Mouse (Mus musculus) forebrain, embryonic 15.5 days (tissue): ENCODE results near the gene Agap3. TPM values are rescaled to one million over a fixed set of nuclear protein-coding genes. Genes with fewer than 3 reads are reported as not detected.

Experiments
- ATAC-seq: fragments of 200-750 bp; cut with Nextera tagmentation; replicated peaks from 2 replicates; pipeline ENCODE4 v1.8.0; 2017; ENCODE audit warnings: mild to moderate bottlenecking, moderate TSS enrichment, moderate library complexity
- H3K27ac ChIP-seq: fragments of 300-500 bp; sonication (generic); replicated peaks from 2 replicates; pipeline ENCODE4 v1.5.1; 2015; ENCODE audit warnings: mild to moderate bottlenecking, inconsistent platforms
- H3K27me3 ChIP-seq: fragments of 300-500 bp; sonication (generic); 2 replicates; pipeline ENCODE4 v1.6.1; 2015; ENCODE audit warnings: inconsistent platforms
- H3K36me3 ChIP-seq: fragments of 300-500 bp; sonication (generic); 2 replicates; pipeline ENCODE4 v1.6.1; 2015; ENCODE audit warnings: mild to moderate bottlenecking, inconsistent platforms
- H3K4me1 ChIP-seq: fragments of 300-500 bp; sonication (generic); 2 replicates; pipeline ENCODE4 v1.6.1; 2015; ENCODE audit warnings: inconsistent platforms
- H3K4me2 ChIP-seq: fragments of 300-500 bp; sonication (generic); replicated peaks from 2 replicates; pipeline ENCODE4 v1.6.1; 2015; ENCODE audit warnings: mild to moderate bottlenecking, inconsistent platforms
- H3K4me3 ChIP-seq: fragments of 300-500 bp; sonication (generic); 2 replicates; pipeline ENCODE4 v1.5.1; 2015; ENCODE audit warnings: mild to moderate bottlenecking, inconsistent platforms
- H3K9ac ChIP-seq: fragments of 300-500 bp; sonication (generic); replicated peaks from 2 replicates; pipeline ENCODE4 v1.6.1; 2015; ENCODE audit warnings: mild to moderate bottlenecking, inconsistent platforms
- H3K9me3 ChIP-seq: fragments of 300-500 bp; sonication (generic); 2 replicates; pipeline ENCODE4 v1.6.1; 2016; ENCODE audit warnings: inconsistent platforms
- WGBS: fragments of 180-500 bp; shearing (Covaris S2); methylation state at CpG from one replicate; pipeline ENCODE4 v1.1.7; 2015; ENCODE audit warnings: mixed read lengths; 5-methylcytosine and 5-hydroxymethylcytosine counted together
- polyA plus RNA-seq: library from polyadenylated mRNA; unstranded; fragments of >200 nt; fragmentation: Nextera tagmentation; extraction: Ambion mirVana; gene quantifications from 2 replicates; pipeline ENCODE4 v1.2.1, GENCODE M21; 2015

Agap3 gene
- polyA plus RNA-seq, result 76.9 and 108 TPM in 2 replicates

DNA sequence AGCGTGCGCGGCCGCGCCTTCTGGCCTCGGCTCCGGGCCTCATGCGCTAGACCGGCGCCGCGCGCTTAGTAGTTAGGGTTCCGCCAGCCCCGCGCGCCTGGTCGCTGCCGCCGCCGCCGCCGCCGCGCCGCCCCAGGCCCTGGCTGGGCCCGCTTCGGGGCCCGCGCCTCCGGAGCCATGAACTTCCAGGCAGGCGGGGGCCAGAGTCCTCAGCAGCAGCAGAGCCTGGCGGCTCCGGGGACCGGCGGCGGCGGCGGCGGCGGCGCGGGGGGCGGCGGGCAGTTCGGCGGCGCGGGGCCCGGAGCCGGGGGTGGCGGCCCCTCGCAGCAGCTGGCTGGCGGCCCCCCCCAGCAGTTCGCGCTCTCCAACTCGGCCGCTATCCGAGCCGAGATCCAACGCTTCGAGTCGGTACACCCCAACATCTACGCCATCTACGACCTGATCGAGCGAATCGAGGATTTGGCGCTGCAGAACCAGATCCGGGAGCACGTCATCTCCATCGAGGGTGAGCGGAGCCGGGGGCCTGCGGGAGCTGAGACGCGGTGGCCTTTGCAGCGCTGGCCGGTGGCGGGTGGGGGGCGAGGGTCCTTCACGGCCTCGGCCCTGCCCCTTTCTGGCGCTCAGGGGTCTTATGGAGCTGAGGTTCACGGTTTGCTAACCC, at the start of gene Agap3:
Agap3 (plus strand) TSS at position 148 of the 661 bp plus-strand sequence.
- H3K9ac ChIP-seq, result peak within 1 kb of the TSS; percentile 90
- H3K27ac ChIP-seq, result peak within 1 kb of the TSS; percentile 95
- peaks cover 55% of the 10 kb centered on the region for H3K4me1 ChIP-seq
- H3K36me3 ChIP-seq, result no peaks in the 10 kb centered on the region
- peak within 1 kb of the TSS; percentile 97 for H3K4me2 ChIP-seq
- peak; percentile 68; the same call in 1 of the 2 replicates for ATAC-seq
- 0% methylated on average over 38 of the region's 85 CpGs for WGBS
- no peaks in the 10 kb centered on the region for H3K9me3 ChIP-seq
- peak within 1 kb of the TSS; percentile 90 for H3K4me3 ChIP-seq
- H3K27me3 ChIP-seq, result peaks cover 14% of the 10 kb centered on the region; the same call in 1 of the 2 replicates

DNA sequence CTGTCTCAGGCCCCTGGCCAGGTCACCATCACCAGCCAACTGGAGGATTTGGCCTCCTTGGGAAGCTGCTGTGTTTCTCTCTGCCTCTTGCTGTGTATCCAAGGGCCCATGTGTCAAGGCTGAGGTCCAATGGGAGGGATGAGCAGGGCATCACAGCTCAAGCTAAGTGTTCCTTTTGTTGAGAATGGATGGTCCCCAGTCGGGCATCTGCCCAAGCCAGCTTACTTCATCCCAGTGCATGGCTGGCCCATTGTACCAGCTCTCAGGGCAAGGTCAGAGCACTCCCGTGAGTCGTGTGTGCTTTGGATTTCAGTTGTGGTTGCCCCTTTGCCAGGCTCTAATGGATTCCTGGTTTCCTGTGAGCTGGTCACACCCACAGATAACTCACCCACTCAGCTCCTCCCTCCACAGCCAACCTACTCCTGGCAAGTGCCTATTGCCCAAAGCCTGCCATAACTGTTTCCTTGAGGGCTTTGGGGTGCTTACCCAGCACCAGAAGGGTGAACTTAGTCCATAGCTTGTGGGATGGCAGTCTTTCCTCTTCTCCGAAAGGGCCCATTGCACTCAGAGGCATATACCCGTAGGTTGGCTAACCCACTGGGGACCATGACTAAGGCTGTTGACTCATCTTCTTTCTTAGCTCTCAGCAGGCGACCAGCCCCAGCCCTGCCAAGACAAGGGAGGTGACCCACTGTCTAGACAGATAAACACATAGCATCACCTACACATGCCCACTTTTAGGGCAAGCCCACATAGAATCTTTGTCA, 47.2 kb upstream of the Agap3 start:
- Histone ChIP-seq H3K4me1 (no peaks in the 10 kb centered on the region), H3K9ac (no peak overlapping the region), H3K27me3 (no peaks in the 10 kb centered on the region), H3K4me3 (no peak overlapping the region), H3K36me3 (peaks cover 14% of the 10 kb centered on the region), H3K27ac (no peak overlapping the region), H3K4me2 (no peak overlapping the region), H3K9me3 (no peaks in the 10 kb centered on the region)
- no peak for ATAC-seq
- 83% methylated on average over 6 of the region's 6 CpGs for WGBS

DNA sequence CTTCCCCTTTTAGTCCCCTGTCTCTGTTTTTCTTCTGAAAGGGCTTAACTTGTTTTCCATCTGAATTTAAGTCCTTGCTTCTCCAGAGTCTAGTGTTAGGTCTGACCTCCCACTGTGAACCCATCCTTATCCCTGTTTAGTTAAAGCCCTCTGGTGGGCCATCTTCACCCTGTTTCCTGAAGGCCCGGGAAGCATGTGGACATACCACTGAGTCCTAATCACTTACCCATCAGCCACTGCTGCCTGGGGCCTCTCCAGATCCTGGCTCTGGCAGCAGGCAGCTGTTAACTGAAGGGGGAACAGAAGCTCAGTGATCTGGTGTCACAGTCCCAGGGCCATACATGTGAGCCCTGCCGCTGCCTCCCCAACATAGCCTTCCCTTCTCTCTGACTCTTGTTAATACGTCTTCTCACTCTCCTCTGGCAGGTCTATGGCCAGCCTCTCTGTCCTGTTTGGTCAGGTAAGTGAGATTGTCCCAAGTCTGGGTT, 46.5 kb upstream of the Agap3 start:
- 76% methylated on average over 3 of the region's 3 CpGs for WGBS

DNA sequence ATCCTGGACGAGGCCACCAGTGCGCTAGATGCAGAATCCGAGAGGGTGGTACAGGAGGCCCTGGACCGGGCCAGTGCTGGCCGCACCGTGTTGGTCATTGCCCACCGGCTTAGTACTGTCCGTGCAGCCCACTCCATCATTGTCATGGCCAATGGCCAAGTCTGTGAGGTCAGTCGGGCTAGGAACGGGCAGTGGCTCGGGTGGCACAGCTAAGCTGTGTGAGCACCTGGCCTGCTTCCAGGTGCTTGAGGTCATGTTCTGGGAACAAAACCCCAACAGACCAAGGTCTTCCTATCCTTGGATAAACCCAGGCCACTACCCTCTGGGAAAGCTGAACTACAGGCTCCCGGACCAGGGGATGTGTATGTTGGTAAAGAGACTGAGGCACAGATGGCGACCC, 43.3 kb upstream of the Agap3 start:
- Histone ChIP-seq H3K27ac (no peak overlapping the region), H3K4me2 (no peak overlapping the region), H3K36me3 (peaks cover 8% of the 10 kb centered on the region), H3K4me1 (no peaks in the 10 kb centered on the region), H3K27me3 (no peaks in the 10 kb centered on the region), H3K9me3 (no peaks in the 10 kb centered on the region), H3K4me3 (no peak overlapping the region), H3K9ac (no peak overlapping the region)
- WGBS, result 93% methylated on average over 13 of the region's 13 CpGs
- no peak for ATAC-seq

More for the DNA sequence above, 46.5 kb upstream of the Agap3 start:
- H3K27ac ChIP-seq, result no peak overlapping the region
- no peak overlapping the region for H3K9ac ChIP-seq
- no peaks in the 10 kb centered on the region for H3K9me3 ChIP-seq
- no peak overlapping the region for H3K4me2 ChIP-seq
- H3K4me1 ChIP-seq, result no peaks in the 10 kb centered on the region
- no peak overlapping the region for H3K4me3 ChIP-seq
- peaks cover 14% of the 10 kb centered on the region for H3K36me3 ChIP-seq
- no peaks in the 10 kb centered on the region for H3K27me3 ChIP-seq
- ATAC-seq, result no peak

DNA sequence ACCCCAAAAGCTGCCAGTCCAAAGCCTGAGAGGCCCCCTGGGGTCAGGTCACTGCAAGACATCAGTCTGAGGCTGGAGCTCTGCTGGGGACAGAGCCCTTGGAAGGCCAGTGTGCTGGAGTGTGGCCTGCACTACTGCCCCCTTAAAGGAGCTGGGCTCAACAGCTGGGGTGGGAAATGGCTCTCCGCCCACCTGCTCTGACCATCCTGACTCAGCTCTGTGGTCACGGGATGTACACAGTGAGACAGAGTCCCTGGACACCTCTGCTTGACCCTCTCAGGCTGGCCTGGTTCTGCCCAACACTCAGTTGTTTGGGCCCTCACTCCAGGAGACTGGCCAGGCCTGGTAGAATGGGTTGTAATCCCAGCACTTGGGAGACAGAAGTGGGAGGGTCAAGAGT, 42.5 kb upstream of the Agap3 start:
- no peak overlapping the region for H3K9ac ChIP-seq
- peaks cover 8% of the 10 kb centered on the region for H3K36me3 ChIP-seq
- no peaks in the 10 kb centered on the region for H3K27me3 ChIP-seq
- H3K4me3 ChIP-seq, result no peak overlapping the region
- H3K4me2 ChIP-seq, result no peak overlapping the region
- 79% methylated on average over 2 of the region's 2 CpGs for WGBS
- no peak for ATAC-seq
- H3K27ac ChIP-seq, result no peak overlapping the region
- H3K4me1 ChIP-seq, result no peaks in the 10 kb centered on the region
- no peaks in the 10 kb centered on the region for H3K9me3 ChIP-seq

DNA sequence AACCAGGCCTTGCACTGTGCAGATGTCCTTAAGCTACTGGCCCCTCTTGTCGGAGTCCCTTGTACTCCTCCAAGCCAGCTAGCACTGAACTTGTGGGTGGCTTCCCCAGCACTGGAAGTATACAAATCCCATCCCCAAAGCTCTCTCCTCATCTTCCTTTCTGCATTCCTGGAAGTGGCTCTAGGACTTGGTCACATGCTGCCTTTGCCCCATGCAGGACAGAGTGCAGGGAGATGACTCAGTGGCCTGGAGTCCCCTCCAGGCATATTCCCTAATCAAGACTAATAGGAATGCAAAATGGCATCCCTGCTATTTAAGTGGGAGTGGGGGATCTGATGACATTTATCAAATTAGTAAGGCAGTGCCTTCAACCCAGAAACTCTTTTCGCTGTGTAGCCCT, 39.9 kb upstream of the Agap3 start:
- Histone ChIP-seq H3K9me3 (no peaks in the 10 kb centered on the region), H3K36me3 (peaks cover 8% of the 10 kb centered on the region; the same call in 1 of the 2 replicates), H3K4me3 (no peak overlapping the region), H3K27ac (no peak overlapping the region), H3K27me3 (no peaks in the 10 kb centered on the region), H3K4me2 (no peak overlapping the region), H3K4me1 (peaks cover 10% of the 10 kb centered on the region; the same call in 1 of the 2 replicates), H3K9ac (no peak overlapping the region)
- ATAC-seq, result no peak
- WGBS, result 93% methylated on average over 2 of the region's 2 CpGs

DNA sequence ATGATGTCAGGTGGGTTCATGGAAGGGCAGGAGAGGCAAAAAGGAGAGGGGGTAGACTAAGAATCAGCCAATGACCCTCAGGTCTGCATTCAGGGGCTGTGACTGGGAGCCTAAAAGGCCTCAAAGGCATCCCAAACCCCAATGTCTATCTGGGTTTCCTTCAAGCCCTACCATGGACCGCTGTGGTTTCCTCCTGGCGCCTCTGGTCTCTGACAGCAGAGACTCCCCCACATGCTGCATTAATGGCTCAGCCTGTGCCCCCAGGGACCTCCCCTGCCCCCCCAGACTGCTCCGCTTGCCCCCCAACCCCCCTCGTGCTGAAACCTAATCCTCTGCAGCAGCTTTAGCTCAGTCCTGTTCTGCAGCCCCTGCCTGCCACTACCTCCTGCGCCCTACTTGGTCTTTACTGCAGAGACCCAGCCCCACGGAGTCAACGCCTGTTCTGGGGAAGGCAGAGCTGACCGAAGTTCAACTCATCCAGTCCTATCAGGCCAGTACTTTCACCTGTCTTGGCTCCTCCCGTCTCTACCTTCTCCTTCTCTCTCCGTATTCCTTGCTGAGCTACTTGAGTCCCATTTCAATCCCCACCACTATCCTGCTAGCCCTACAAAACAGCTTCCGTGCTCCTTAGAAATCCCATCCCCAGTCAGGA, 38.8 kb upstream of the Agap3 start, which contains the start of gene Asic3:
Asic3 (plus strand) TSS at position 351 of the 652 bp plus-strand sequence.
- Histone ChIP-seq H3K4me3 (no peak within 1 kb of the TSS), H3K27ac (no peak within 1 kb of the TSS), H3K4me2 (no peak within 1 kb of the TSS), H3K36me3 (no peaks in the 10 kb centered on the region), H3K27me3 (no peaks in the 10 kb centered on the region), H3K9ac (no peak within 1 kb of the TSS), H3K4me1 (peaks cover 10% of the 10 kb centered on the region; the same call in 1 of the 2 replicates), H3K9me3 (no peaks in the 10 kb centered on the region)
- no peak for ATAC-seq
- WGBS, result 51% methylated on average over 11 of the region's 11 CpGs

DNA sequence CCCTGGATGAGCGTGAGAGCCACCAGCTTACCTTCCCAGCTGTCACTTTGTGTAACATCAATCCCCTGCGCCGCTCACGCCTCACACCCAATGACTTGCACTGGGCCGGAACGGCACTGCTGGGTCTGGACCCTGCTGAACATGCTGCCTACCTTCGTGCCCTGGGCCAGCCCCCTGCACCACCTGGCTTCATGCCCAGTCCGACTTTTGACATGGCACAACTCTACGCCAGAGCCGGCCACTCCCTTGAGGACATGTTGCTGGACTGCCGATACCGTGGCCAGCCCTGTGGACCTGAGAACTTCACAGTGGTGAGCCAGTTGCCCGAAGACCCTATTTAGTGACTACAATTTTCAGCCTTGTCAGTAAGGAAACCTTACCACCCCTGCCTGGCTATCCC, 38.0 kb upstream of the Agap3 start:
- no peak overlapping the region for H3K4me3 ChIP-seq
- WGBS, result 85% methylated on average over 13 of the region's 13 CpGs
- ATAC-seq, result no peak
- H3K9me3 ChIP-seq, result no peaks in the 10 kb centered on the region
- H3K27me3 ChIP-seq, result no peaks in the 10 kb centered on the region
- no peak overlapping the region for H3K9ac ChIP-seq
- peaks cover 10% of the 10 kb centered on the region; the same call in 1 of the 2 replicates for H3K4me1 ChIP-seq
- H3K4me2 ChIP-seq, result no peak overlapping the region
- H3K27ac ChIP-seq, result no peak overlapping the region
- H3K36me3 ChIP-seq, result peaks cover 3% of the 10 kb centered on the region; the same call in 1 of the 2 replicates

DNA sequence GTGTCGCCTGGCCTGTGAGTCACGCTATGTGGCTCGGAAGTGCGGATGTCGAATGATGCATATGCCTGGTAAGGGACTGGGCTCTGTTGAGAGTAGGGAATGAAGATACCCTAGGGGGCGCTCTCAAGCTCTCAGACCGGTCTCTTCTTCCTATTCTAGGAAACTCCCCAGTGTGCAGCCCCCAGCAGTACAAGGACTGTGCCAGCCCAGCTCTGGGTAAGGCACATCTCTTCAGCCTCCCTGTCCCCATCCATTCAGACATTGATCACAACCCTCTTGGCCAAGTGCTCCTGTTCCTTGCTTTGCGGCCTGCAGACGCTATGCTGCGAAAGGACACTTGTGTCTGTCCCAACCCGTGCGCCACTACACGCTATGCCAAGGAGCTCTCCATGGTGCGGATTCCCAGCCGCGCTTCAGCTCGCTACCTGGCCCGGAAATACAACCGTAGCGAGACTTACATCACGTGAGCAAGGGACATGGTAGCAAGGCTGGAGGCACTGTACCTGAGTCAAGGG, 35.7 kb upstream of the Agap3 start:
- WGBS, result 4% methylated on average over 21 of the region's 21 CpGs
- Histone ChIP-seq H3K4me1 (peaks cover 10% of the 10 kb centered on the region; the same call in 1 of the 2 replicates), H3K9me3 (no peaks in the 10 kb centered on the region), H3K4me3 (no peak overlapping the region), H3K4me2 (peak overlapping the region; percentile 14; the same call in 1 of the 2 replicates), H3K36me3 (peaks cover 23% of the 10 kb centered on the region), H3K27ac (no peak overlapping the region), H3K9ac (0 out of 2 replicates have a peak overlapping the region, but pooled peaks have one; percentile 13), H3K27me3 (no peaks in the 10 kb centered on the region)
- peak; percentile 71 for ATAC-seq

DNA sequence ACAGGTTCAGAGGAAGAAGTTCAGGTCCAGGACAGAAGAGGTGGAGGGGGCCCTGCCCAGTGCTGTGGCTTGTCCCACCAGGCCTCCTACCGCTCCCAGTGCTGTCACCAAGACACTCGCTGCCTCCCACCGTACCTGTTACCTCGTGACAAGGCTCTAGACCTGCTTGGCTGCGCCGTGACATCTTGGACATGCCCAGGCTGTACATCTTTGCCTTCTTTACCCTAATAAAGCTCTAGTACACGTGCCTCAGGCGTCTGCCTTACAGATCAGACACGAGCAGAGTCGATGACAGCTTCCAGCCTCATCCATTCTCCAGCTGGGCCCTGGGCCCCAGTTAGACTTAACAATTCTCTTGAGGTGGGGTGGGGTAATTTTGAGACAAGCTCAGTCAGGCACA, 34.4 kb upstream of the Agap3 start:
- Histone ChIP-seq H3K27ac (no peak overlapping the region), H3K9me3 (no peaks in the 10 kb centered on the region), H3K9ac (no peak overlapping the region), H3K4me3 (no peak overlapping the region), H3K4me1 (peaks cover 19% of the 10 kb centered on the region), H3K27me3 (no peaks in the 10 kb centered on the region), H3K36me3 (peaks cover 23% of the 10 kb centered on the region), H3K4me2 (no peak overlapping the region)
- WGBS, result 92% methylated on average over 10 of the region's 10 CpGs
- no peak for ATAC-seq

DNA sequence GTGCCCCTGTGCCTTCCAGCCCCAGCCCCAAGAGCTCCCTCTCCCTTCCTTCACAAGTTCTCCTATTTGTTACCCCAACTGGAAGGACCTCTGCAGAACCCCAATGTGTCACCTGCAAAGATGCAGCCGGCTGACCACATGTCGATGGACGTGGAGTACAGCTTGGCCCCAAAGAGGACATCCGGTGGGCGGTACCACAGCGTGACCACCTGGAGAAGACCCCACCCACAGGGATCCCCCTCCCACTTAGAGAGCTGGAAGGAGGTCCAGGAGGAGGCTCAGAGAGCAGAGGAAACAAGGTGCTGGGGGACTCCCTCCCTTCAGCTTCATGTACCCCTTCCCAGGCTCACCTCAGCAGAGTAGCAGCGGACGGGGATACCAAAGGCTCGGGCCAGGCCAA, 31.6 kb upstream of the Agap3 start:
- Histone ChIP-seq H3K4me2 (no peak overlapping the region), H3K27me3 (no peaks in the 10 kb centered on the region), H3K4me1 (peaks cover 36% of the 10 kb centered on the region), H3K9me3 (no peaks in the 10 kb centered on the region), H3K9ac (no peak overlapping the region), H3K4me3 (no peak overlapping the region), H3K27ac (no peak overlapping the region), H3K36me3 (peaks cover 23% of the 10 kb centered on the region)
- WGBS, result 87% methylated on average over 9 of the region's 9 CpGs
- no peak for ATAC-seq
